Mouse (Mus musculus) megakaryocyte-erythroid progenitor cell, adult 5 weeks (primary cell): Measurements from ENCODE around the gene Srpr. TPM values are rescaled to one million over a fixed set of nuclear protein-coding genes. Genes with fewer than 3 reads are reported as not detected.

Source experiments
- polyA plus RNA-seq: library from polyadenylated mRNA; stranded (reverse); fragments of >175 nt; gene quantifications from 2 replicates; pipeline ENCODE4 v1.2.3, GENCODE M21; 2012

Gene Srpr
- 12.3 and 13.1 TPM in 2 replicates for polyA plus RNA-seq

GRCm38 (mm10) chr9:35199772-35200471, at the start of gene Srpr, which contains the start of gene Tirap:
Gene Srpr (plus strand): TSS chr9:35200175.
Gene Tirap (minus strand): TSS chr9:35200291.

GRCm38 (mm10) chr9:35175251-35176123, 24.5 kb upstream of the Srpr start, which contains the start of gene Dcps:
Gene Dcps (minus strand): TSS chr9:35176061.

GRCm38 (mm10) chr9:35210542-35211474, 10.8 kb downstream of the Srpr start, which contains the start of gene Foxred1:
Gene Foxred1 (minus strand): TSS chr9:35211055.

GRCm38 (mm10) chr9:35267146-35267975, 67.4 kb downstream of the Srpr start, which contains the start of the genes Fam118b and Rpusd4:
Gene Fam118b (minus strand): TSS chr9:35267805.
Gene Rpusd4 (plus strand): TSS chr9:35267865.

Other genes with a start within 250 kb of the Srpr start
- 31.0 and 31.8 TPM in 2 replicates for gene St3gal4, start 80.9 kb upstream of the Srpr start, polyA plus RNA-seq
- gene Dcps, start 24.1 kb upstream of the Srpr start, polyA plus RNA-seq: 77.9 and 90.4 TPM in 2 replicates
- gene Tirap, start 116 bp downstream of the Srpr start, polyA plus RNA-seq: 3.6 and 3.9 TPM in 2 replicates
- 12.9 and 15.2 TPM in 2 replicates for gene Foxred1, start 10.9 kb downstream of the Srpr start, polyA plus RNA-seq
- gene Fam118b, start 67.6 kb downstream of the Srpr start, polyA plus RNA-seq: 5.5 and 7.2 TPM in 2 replicates
- 1.5 and 1.9 TPM in 2 replicates for gene Rpusd4, start 67.7 kb downstream of the Srpr start, polyA plus RNA-seq
- 0.07 and 0.23 TPM in 2 replicates for gene Cdon, start 221.0 kb downstream of the Srpr start, polyA plus RNA-seq